Mouse (Mus musculus) macrophage (primary cell): ENCODE measurements around the gene Far1. TPM values are rescaled to one million over a fixed set of nuclear protein-coding genes. Genes with fewer than 3 reads are reported as not detected.

ENCODE experiments used
- H3K27ac ChIP-seq: fragments of 350-480 bp; formaldehyde crosslinking; 2 replicates; pipeline ENCODE4 v1.9.0; 2021
- H3K36me3 ChIP-seq: fragments of 350-480 bp; formaldehyde crosslinking; 2 replicates; pipeline ENCODE4 v1.9.0; 2021; ENCODE audit errors: inconsistent target
- H3K4me3 ChIP-seq: fragments of 350-480 bp; formaldehyde crosslinking; 2 replicates; pipeline ENCODE4 v1.9.0; 2021; ENCODE audit errors: inconsistent target
- H3K79me2 ChIP-seq: fragments of 350-480 bp; formaldehyde crosslinking; 2 replicates; pipeline ENCODE4 v1.9.0; 2021; ENCODE audit errors: inconsistent target
- WGBS: methylation state at CpG from one replicate; pipeline ENCODE4 v1.1.7; 2026; ENCODE audit warnings: inconsistent platforms; ENCODE audit not compliant: missing documents; 5-methylcytosine and 5-hydroxymethylcytosine counted together
- polyA plus RNA-seq: library from polyadenylated mRNA; stranded (reverse); fragments of 250-400 nt; gene quantifications from 3 replicates; pipeline ENCODE4 v1.2.4, GENCODE M21; 2018; ENCODE audit warnings: inconsistent platforms

Gene Far1
- polyA plus RNA-seq, 1 experiment from 2014 or later, result 32.2 TPM

- WGBS, result 91% methylated on average over 4 of the region's 4 CpGs
- Histone ChIP-seq H3K79me2 (peaks cover 66% of the 10 kb centered on the region), H3K27ac (no peak overlapping the region), H3K4me3 (no peak overlapping the region), H3K36me3 (no peaks in the 10 kb centered on the region)
Measured at GRCm38 (mm10) chr7:113515831-113516230, 2.2 kb downstream of the Far1 start.

GRCm38 (mm10) chr7:113518419-113518818, 4.8 kb downstream of the Far1 start:
- no peaks in the 10 kb centered on the region for H3K36me3 ChIP-seq
- peak overlapping the region; percentile 70 for H3K27ac ChIP-seq
- H3K79me2 ChIP-seq, result peaks cover 92% of the 10 kb centered on the region
- H3K4me3 ChIP-seq, result no peak overlapping the region
- WGBS, result 5% methylated on average over 3 of the region's 3 CpGs

- WGBS, result 67% methylated on average over 2 of the region's 2 CpGs
- Histone ChIP-seq H3K79me2 (peaks cover 97% of the 10 kb centered on the region), H3K27ac (peak overlapping the region; percentile 70), H3K4me3 (no peak overlapping the region), H3K36me3 (no peaks in the 10 kb centered on the region)
Measured at GRCm38 (mm10) chr7:113518961-113519360, 5.3 kb downstream of the Far1 start.

- 86% methylated on average over 1 of the region's 1 CpGs for WGBS
- Histone ChIP-seq H3K4me3 (no peak overlapping the region), H3K36me3 (peaks cover 27% of the 10 kb centered on the region; the same call in 1 of the 2 replicates), H3K27ac (no peak overlapping the region), H3K79me2 (peaks cover 12% of the 10 kb centered on the region)
Measured at GRCm38 (mm10) chr7:113543158-113543557, 29.5 kb downstream of the Far1 start.

GRCm38 (mm10) chr7:113551742-113552463, 38.3 kb downstream of the Far1 start:
- H3K79me2 ChIP-seq, result no peaks in the 10 kb centered on the region
- no peak overlapping the region for H3K4me3 ChIP-seq
- H3K36me3 ChIP-seq, result peaks cover 10% of the 10 kb centered on the region; the same call in 1 of the 2 replicates
- H3K27ac ChIP-seq, result no peak overlapping the region

- H3K79me2 ChIP-seq, result no peaks in the 10 kb centered on the region
- peaks cover 6% of the 10 kb centered on the region; the same call in 1 of the 2 replicates for H3K36me3 ChIP-seq
- 87% methylated on average over 2 of the region's 2 CpGs for WGBS
- no peak overlapping the region for H3K4me3 ChIP-seq
- no peak overlapping the region for H3K27ac ChIP-seq
Measured at GRCm38 (mm10) chr7:113552508-113552907, 38.9 kb downstream of the Far1 start.

GRCm38 (mm10) chr7:113556138-113556537, 42.5 kb downstream of the Far1 start:
- 0% methylated on average over 1 of the region's 1 CpGs for WGBS
- Histone ChIP-seq H3K27ac (no peak overlapping the region), H3K79me2 (no peaks in the 10 kb centered on the region), H3K4me3 (no peak overlapping the region), H3K36me3 (no peaks in the 10 kb centered on the region)

GRCm38 (mm10) chr7:113566892-113567291, 53.3 kb downstream of the Far1 start:
- peaks cover 27% of the 10 kb centered on the region for H3K36me3 ChIP-seq
- H3K27ac ChIP-seq, result no peak overlapping the region
- H3K79me2 ChIP-seq, result no peaks in the 10 kb centered on the region
- WGBS, result 93% methylated on average over 1 of the region's 1 CpGs
- no peak overlapping the region for H3K4me3 ChIP-seq

GRCm38 (mm10) chr7:113571121-113571520, 57.5 kb downstream of the Far1 start:
- WGBS, result 100% methylated on average over 6 of the region's 6 CpGs
- H3K36me3 ChIP-seq, result peaks cover 25% of the 10 kb centered on the region
- no peak overlapping the region for H3K4me3 ChIP-seq
- H3K27ac ChIP-seq, result no peak overlapping the region
- H3K79me2 ChIP-seq, result no peaks in the 10 kb centered on the region

- no peak overlapping the region for H3K27ac ChIP-seq
- H3K4me3 ChIP-seq, result no peak overlapping the region
- H3K79me2 ChIP-seq, result no peaks in the 10 kb centered on the region
- peaks cover 14% of the 10 kb centered on the region for H3K36me3 ChIP-seq
- whole genome bisulfite sequencing, result 50% methylated on average over 2 of the region's 2 CpGs
Measured at GRCm38 (mm10) chr7:113572741-113573140, 59.1 kb downstream of the Far1 start.

GRCm38 (mm10) chr7:113582111-113582510, 68.5 kb downstream of the Far1 start:
- no peaks in the 10 kb centered on the region for H3K79me2 ChIP-seq
- WGBS, result 86% methylated on average over 2 of the region's 2 CpGs
- H3K4me3 ChIP-seq, result no peak overlapping the region
- no peaks in the 10 kb centered on the region for H3K36me3 ChIP-seq
- no peak overlapping the region for H3K27ac ChIP-seq

- no peaks in the 10 kb centered on the region for H3K79me2 ChIP-seq
- no peak overlapping the region for H3K27ac ChIP-seq
- H3K36me3 ChIP-seq, result no peaks in the 10 kb centered on the region
- H3K4me3 ChIP-seq, result no peak overlapping the region
- 95% methylated on average over 2 of the region's 2 CpGs for WGBS
Measured at GRCm38 (mm10) chr7:113589211-113589610, 75.6 kb downstream of the Far1 start.

- 82% methylated on average over 1 of the region's 1 CpGs for WGBS
- Histone ChIP-seq H3K36me3 (no peaks in the 10 kb centered on the region), H3K27ac (no peak overlapping the region), H3K4me3 (no peak overlapping the region), H3K79me2 (no peaks in the 10 kb centered on the region)
Measured at GRCm38 (mm10) chr7:113590330-113590729, 76.7 kb downstream of the Far1 start.

- WGBS, result 100% methylated on average over 1 of the region's 1 CpGs
- Histone ChIP-seq H3K36me3 (no peaks in the 10 kb centered on the region), H3K27ac (no peak overlapping the region), H3K79me2 (no peaks in the 10 kb centered on the region), H3K4me3 (no peak overlapping the region)
Measured at GRCm38 (mm10) chr7:113591084-113591483, 77.5 kb downstream of the Far1 start.

GRCm38 (mm10) chr7:113591557-113592354, 78.1 kb downstream of the Far1 start:
- H3K79me2 ChIP-seq, result no peaks in the 10 kb centered on the region
- H3K4me3 ChIP-seq, result no peak overlapping the region
- no peaks in the 10 kb centered on the region for H3K36me3 ChIP-seq
- WGBS, result 58% methylated on average over 9 of the region's 9 CpGs
- no peak overlapping the region for H3K27ac ChIP-seq
